Mouse (Mus musculus): ENCODE results near the gene Vmac.

GRCm38 (mm10) chr17:56684649-56685048, 33.2 kb downstream of the Vmac start:
- TF ChIP-seq CTCF (IDR thresholded peaks at IDR 0.05; ENCODE audit: borderline replicate concordance, control insufficient read depth, extremely low read depth, insufficient read depth, low read length, poor library complexity): no peak
- no peak for TF ChIP-seq POLR2A (IDR thresholded peaks at IDR 0.05; ENCODE audit: control insufficient read depth, extremely low read depth, insufficient read depth, low read length, poor library complexity)

Measured in thymus, adult 2 months (tissue).